Mouse (Mus musculus): ENCODE measurements at regions not wholly inside any gene's neighbourhood (a gene's known extent, or its start where the extent isn't known, plus 50 kb on each side); places are given as distances from the start of the nearest gene placed in this dataset.
A peak's percentile ranks its signal among the peaks of the same experiment; 100 is the strongest.
"Not testable (repeated sequence)": the region's sequence is repeated elsewhere in the genome, so short reads cannot be mapped to it uniquely, and the experiment has no call there.

- H3K27ac ChIP-seq; intact Hi-C loops (cut with DNase I); DNase-seq; H3K4me3 ChIP-seq: not testable (repeated sequence)
Measured at GRCm38 (mm10) chr12:23026976-23027375, 753.1 kb downstream of the Gm10330 start.

- H3K4me3 ChIP-seq; intact Hi-C loops (cut with DNase I); H3K27ac ChIP-seq; DNase-seq: not testable (repeated sequence)
Measured at GRCm38 (mm10) chr12:23023556-23023955, 756.5 kb downstream of the Gm10330 start.

- DNase-seq = peak; percentile 10
- peak overlapping the region; percentile 41 for H3K4me3 ChIP-seq
- H3K27ac ChIP-seq; intact Hi-C loops (cut with DNase I): not testable (repeated sequence)
Measured at GRCm38 (mm10) chr12:23010199-23010598, 769.9 kb downstream of the Gm10330 start.

GRCm38 (mm10) chr12:23009662-23010061, 770.4 kb downstream of the Gm10330 start:
- DNase-seq; intact Hi-C loops (cut with DNase I); H3K27ac ChIP-seq: not testable (repeated sequence)
- H3K4me3 ChIP-seq = peak overlapping the region; percentile 35; the same call in 1 of the 2 replicates
